Mouse (Mus musculus) ES-E14 (cell line): ENCODE data around the gene Cdk1. TPM values are rescaled to one million over a fixed set of nuclear protein-coding genes. Genes with fewer than 3 reads are reported as not detected.
A peak's percentile ranks its signal among the peaks of the same experiment; 100 is the strongest.

Experiments
- DNase-seq: peaks from one replicate; pipeline ENCODE4 v3.0.0-alpha.2; 2013; ENCODE audit warnings: low read depth, low spot score
- H3K27ac ChIP-seq: 2 replicates; pipeline ENCODE4 v1.5.1; 2012; ENCODE audit warnings: low read depth, mild to moderate bottlenecking, low read length, moderate library complexity, mixed read lengths; ENCODE audit not compliant: poor library complexity, insufficient read depth, severe bottlenecking
- H3K36me3 ChIP-seq: 2 replicates; pipeline ENCODE4 v1.6.1; 2012; ENCODE audit warnings: mild to moderate bottlenecking, low read length, moderate library complexity, mixed read lengths; ENCODE audit not compliant: control insufficient read depth, poor library complexity, insufficient read depth, severe bottlenecking
- H3K4me1 ChIP-seq, 2 experiments: fragments of 150-350 bp in 1 of 2; sonication (generic) in 1 of 2; 2 replicates each; pipeline ENCODE4 v1.6.1; 2012; ENCODE audit warnings: low read length in 2 of 2, mild to moderate bottlenecking in 1 of 2, mixed read lengths in 1 of 2; ENCODE audit not compliant: control insufficient read depth in 2 of 2, insufficient read depth in 2 of 2, poor library complexity in 1 of 2
- H3K4me3 ChIP-seq, 2 experiments: fragments of 150-350 bp in 1 of 2; sonication (generic) in 1 of 2; 2 replicates each; pipeline ENCODE4 v1.5.1; 2012; ENCODE audit warnings: low read length in 2 of 2, low read depth in 1 of 2, mild to moderate bottlenecking in 1 of 2, mixed read lengths in 1 of 2; ENCODE audit not compliant: insufficient read depth in 1 of 2, poor library complexity in 1 of 2, severe bottlenecking in 1 of 2
- H3K9ac ChIP-seq: 2 replicates; pipeline ENCODE4 v1.6.1; 2012; ENCODE audit warnings: low read depth, mild to moderate bottlenecking, low read length, mixed read lengths; ENCODE audit not compliant: poor library complexity, insufficient read depth, severe bottlenecking
- H3K9me3 ChIP-seq: fragments of 150-350 bp; sonication (generic); 2 replicates; pipeline ENCODE4 v1.6.1; 2012; ENCODE audit warnings: low read depth, mild to moderate bottlenecking, low read length; ENCODE audit not compliant: control insufficient read depth, insufficient read depth
- CHD2 ChIP-seq: IDR thresholded peaks from 2 replicates; pipeline ENCODE4 v1.6.1; 2014; ENCODE audit warnings: mild to moderate bottlenecking, low read depth, low read length, inconsistent platforms
- HCFC1 ChIP-seq: IDR thresholded peaks from 2 replicates; pipeline ENCODE4 v1.6.1; 2012; ENCODE audit warnings: low read length, inconsistent platforms, borderline replicate concordance; ENCODE audit not compliant: insufficient read depth
- MAFK ChIP-seq: IDR thresholded peaks from 2 replicates; pipeline ENCODE4 v1.6.1; 2014; ENCODE audit warnings: mild to moderate bottlenecking, low read depth, low read length, inconsistent platforms; ENCODE audit not compliant: insufficient read depth
- ZC3H11A ChIP-seq: IDR thresholded peaks from 2 replicates; pipeline ENCODE4 v1.6.1; 2012; ENCODE audit warnings: low read depth, mild to moderate bottlenecking, inconsistent platforms, low read length, borderline replicate concordance
- ZNF384 ChIP-seq: IDR thresholded peaks from 2 replicates; pipeline ENCODE4 v1.6.1; 2012; ENCODE audit warnings: low read depth, low read length, inconsistent platforms
- in situ Hi-C, 2 experiments: fragments of 600-800 bp; cut with MboI; formaldehyde crosslinking; loops; one replicate each; pipeline ENCODE4 v1.15.1; 2025; ENCODE audit warnings: low sequenced_read_pairs in 2 of 2, inconsistent platforms in 1 of 2; ENCODE audit not compliant: unreplicated experiment in 2 of 2
- total RNA-seq: library from RNA; depleted of rRNA; stranded (reverse); fragments of 300-350 nt; gene quantifications from 2 replicates; pipeline ENCODE4 v1.2.3, GENCODE M21; 2012

Cdk1 gene
- total RNA-seq, 1 experiment: 351 TPM

DNA sequence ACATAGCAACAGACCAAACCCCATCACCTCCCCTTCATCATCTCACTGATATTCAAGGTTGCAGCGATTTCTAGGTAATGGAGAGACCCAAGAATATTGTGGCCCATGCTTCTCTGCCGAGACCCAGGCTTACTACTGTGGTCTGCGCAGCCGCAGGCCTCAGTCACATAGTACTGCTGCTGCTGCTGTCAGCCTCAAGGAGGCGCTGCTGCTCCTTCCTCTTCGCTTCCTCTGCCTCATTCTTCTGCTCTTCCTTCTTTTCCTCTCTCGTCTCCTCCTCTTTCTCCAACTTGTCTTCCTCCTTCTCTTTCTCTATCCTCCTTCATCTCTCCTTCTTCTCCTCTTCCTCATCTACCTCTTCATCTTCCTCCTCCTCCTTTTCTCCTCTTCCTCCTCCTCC is 22.4 kb upstream of the Cdk1 start:
- H3K9me3 ChIP-seq: no peaks in the 10 kb centered on the region
- H3K27ac ChIP-seq: no peak overlapping the region
- TF ChIP-seq ZC3H11A (no peak), ZNF384 (no peak), HCFC1 (no peak), MAFK (no peak), CHD2 (no peak)
- H3K4me1 ChIP-seq: peaks cover 0 to 4% of the 10 kb centered on the region in 2 experiments; a peak in 2 of 4 replicates
- in situ Hi-C loops: loop anchor here in 1 of 2 experiments (10.0 kb wide), 1 partner anchor 150 kb away; no protein-coding TSS in a partner anchor
- H3K4me3 ChIP-seq: no peak overlapping the region
- H3K36me3 ChIP-seq: no peaks in the 10 kb centered on the region
- H3K9ac ChIP-seq: no peak overlapping the region
- peak; percentile 58 for DNase-seq

DNA sequence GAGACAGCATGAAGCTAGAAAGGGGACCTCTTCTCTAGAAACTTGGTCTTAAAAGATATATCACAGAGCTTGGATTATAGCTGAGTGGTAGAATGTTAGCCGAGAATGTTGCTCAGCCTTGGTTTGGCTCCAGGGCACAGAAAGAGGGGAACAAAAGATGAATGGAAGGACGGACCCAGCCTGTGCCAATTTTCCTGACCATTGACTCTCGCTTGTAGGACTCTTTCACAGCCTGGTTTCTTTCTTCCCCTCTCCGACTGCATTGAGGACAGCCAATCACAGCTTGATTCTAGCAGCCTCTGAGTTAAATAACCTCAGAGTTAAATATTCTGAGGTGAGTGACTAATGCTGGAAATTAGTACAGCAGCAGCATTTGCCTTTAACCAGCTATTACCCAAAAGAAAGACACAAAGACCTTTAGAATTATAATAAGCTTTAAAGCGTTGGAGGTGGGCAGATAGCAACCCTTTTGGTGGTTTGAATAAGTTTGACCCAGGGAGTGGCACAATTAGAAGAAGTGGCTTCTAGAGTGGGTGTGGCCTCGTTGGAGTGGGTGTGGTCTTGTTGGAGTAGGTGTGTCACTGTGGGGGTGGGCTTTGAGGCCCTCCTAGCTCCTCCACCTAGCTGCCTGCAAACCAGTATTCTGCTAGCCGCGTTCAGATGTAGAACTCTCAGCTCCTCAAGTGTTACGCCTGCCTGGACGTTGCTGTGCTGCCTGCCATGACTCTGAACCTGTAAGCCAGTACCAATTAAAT is 21.2 kb upstream of the Cdk1 start:
- Histone ChIP-seq H3K4me3 (no peak overlapping the region), H3K36me3 (no peaks in the 10 kb centered on the region), H3K9me3 (no peaks in the 10 kb centered on the region), H3K9ac (no peak overlapping the region), H3K4me1 (peaks cover 0 to 4% of the 10 kb centered on the region in 2 experiments; a peak in 2 of 4 replicates), H3K27ac (no peak overlapping the region)
- DNase-seq: no peak
- in situ Hi-C loops: loop anchor here in 1 of 2 experiments (10.0 kb wide), 1 partner anchor 151 kb away; no protein-coding TSS in a partner anchor
- TF ChIP-seq HCFC1: no peak
- TF ChIP-seq ZNF384: no peak
- TF ChIP-seq CHD2: no peak
- no peak for TF ChIP-seq ZC3H11A
- no peak for TF ChIP-seq MAFK

DNA sequence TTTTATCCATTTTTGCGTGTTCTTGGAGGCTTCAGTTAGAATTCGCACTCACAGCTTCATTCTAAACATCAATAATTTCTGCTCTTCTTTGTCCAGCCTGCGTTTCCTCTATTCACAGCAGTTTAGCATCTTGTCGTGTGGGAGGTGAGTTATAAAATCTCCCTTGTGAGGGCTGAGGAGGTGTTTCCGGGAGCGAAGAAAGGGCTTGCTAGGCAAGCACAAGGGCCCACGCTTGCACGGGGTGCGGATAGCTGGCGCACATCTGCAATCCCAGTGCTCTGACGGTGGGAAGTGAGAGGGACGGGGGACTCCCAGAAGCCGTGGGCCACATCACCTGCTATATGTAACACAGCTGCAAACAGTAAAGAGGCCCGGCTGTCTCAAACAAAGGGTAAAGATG is 19.3 kb upstream of the Cdk1 start:
- no peak for TF ChIP-seq CHD2
- no peak for TF ChIP-seq ZC3H11A
- no peak for TF ChIP-seq HCFC1
- TF ChIP-seq ZNF384: no peak
- no peak for TF ChIP-seq MAFK
- no peaks in the 10 kb centered on the region for H3K36me3 ChIP-seq
- no peak overlapping the region for H3K4me3 ChIP-seq
- no peaks in the 10 kb centered on the region for H3K9me3 ChIP-seq
- DNase-seq: no peak
- H3K9ac ChIP-seq: no peak overlapping the region
- H3K4me1 ChIP-seq: peaks cover 2 to 6% of the 10 kb centered on the region in 2 experiments; a peak in 3 of 4 replicates
- in situ Hi-C loops: loop anchor here in 1 of 2 experiments (10.0 kb wide), 1 partner anchor 153 kb away; no protein-coding TSS in a partner anchor
- H3K27ac ChIP-seq: no peak overlapping the region

DNA sequence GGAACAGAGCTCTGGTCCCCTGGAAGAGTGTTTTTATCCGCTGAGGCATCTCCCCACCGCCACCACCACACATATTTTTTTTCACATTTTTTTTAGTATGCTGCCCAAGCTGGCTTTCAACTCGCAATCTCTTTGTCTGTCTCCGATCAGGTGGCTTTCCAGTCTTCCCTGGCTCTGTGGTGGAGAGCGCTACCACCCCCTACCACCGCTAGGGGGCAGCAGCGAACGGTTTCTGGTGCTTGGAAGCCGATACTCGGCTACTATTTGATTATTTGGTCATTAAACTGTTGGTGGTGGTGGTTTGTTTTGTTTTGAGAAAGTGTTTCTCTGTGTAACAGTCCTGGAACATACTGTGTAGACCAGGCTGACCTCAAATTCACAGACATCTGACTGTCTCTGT is 18.7 kb upstream of the Cdk1 start:
- no peaks in the 10 kb centered on the region for H3K36me3 ChIP-seq
- DNase-seq: peak; percentile 63
- H3K4me1 ChIP-seq: peaks cover 2 to 7% of the 10 kb centered on the region in 2 experiments; a peak in 3 of 4 replicates
- H3K4me3 ChIP-seq: 0 out of 4 replicates have a peak overlapping the region, but pooled peaks of 1 of the 2 experiments have one; percentile 31
- H3K9ac ChIP-seq: no peak overlapping the region
- H3K27ac ChIP-seq: no peak overlapping the region
- TF ChIP-seq CHD2 (no peak), ZC3H11A (peak; percentile 23; the same call in 1 of the 2 replicates), MAFK (no peak), ZNF384 (no peak), HCFC1 (no peak)
- no peaks in the 10 kb centered on the region for H3K9me3 ChIP-seq
- in situ Hi-C loops: loop anchor here in 1 of 2 experiments (10.0 kb wide), 1 partner anchor 153 kb away; no protein-coding TSS in a partner anchor
